Mouse (Mus musculus) forebrain, embryonic 11.5 days (tissue): ENCODE measurements around the gene Usp25. TPM values are rescaled to one million over a fixed set of nuclear protein-coding genes. Genes with fewer than 3 reads are reported as not detected.

Source experiments
- ATAC-seq: fragments of 200-750 bp; cut with Nextera tagmentation; replicated peaks from 2 replicates; pipeline ENCODE4 v1.8.0; 2017; ENCODE audit warnings: moderate TSS enrichment; ENCODE audit not compliant: low FRiP score
- DNase-seq: peaks from one replicate; pipeline ENCODE4 v3.0.0-alpha.2; 2017; ENCODE audit warnings: low spot score
- H3K27ac ChIP-seq: fragments of 300-500 bp; sonication (generic); 2 replicates; pipeline ENCODE4 v1.5.1; 2014; ENCODE audit warnings: low read depth, low read length
- H3K27me3 ChIP-seq: fragments of 300-500 bp; sonication (generic); 2 replicates; pipeline ENCODE4 v1.6.1; 2014; ENCODE audit warnings: mild to moderate bottlenecking, low read length, mixed read lengths; ENCODE audit not compliant: control insufficient read depth, insufficient read depth
- H3K36me3 ChIP-seq: fragments of 300-500 bp; sonication (generic); 2 replicates; pipeline ENCODE4 v1.6.1; 2014; ENCODE audit warnings: mild to moderate bottlenecking, low read length, moderate library complexity, mixed read lengths; ENCODE audit not compliant: control insufficient read depth, insufficient read depth
- H3K4me1 ChIP-seq: fragments of 300-500 bp; sonication (generic); replicated peaks from 2 replicates; pipeline ENCODE4 v1.6.1; 2014; ENCODE audit warnings: low read length, mixed read lengths; ENCODE audit not compliant: control insufficient read depth, insufficient read depth
- H3K4me2 ChIP-seq: fragments of 300-500 bp; sonication (generic); 2 replicates; pipeline ENCODE4 v1.6.1; 2014; ENCODE audit warnings: low read depth, mild to moderate bottlenecking, low read length, moderate library complexity, mixed read lengths; ENCODE audit not compliant: severe bottlenecking
- H3K4me3 ChIP-seq: fragments of 300-500 bp; sonication (generic); 2 replicates; pipeline ENCODE4 v1.5.1; 2014; ENCODE audit warnings: low read depth, low read length
- H3K9ac ChIP-seq: fragments of 300-500 bp; sonication (generic); 2 replicates; pipeline ENCODE4 v1.6.1; 2014; ENCODE audit warnings: low read length
- H3K9me3 ChIP-seq: fragments of 300-500 bp; sonication (generic); 2 replicates; pipeline ENCODE4 v1.6.1; 2016; ENCODE audit warnings: low read length, mixed read lengths; ENCODE audit not compliant: control insufficient read depth
- WGBS: fragments of 180-500 bp; shearing (Covaris S2); extraction: QIAGEN DNeasy Blood & Tissue Kit; methylation state at CpG from one replicate; pipeline ENCODE4 v1.1.7; 2014; 5-methylcytosine and 5-hydroxymethylcytosine counted together
- polyA plus RNA-seq: library from polyadenylated mRNA; unstranded; fragments of >200 nt; fragmentation: Nextera tagmentation; extraction: Ambion mirVana; gene quantifications from 2 replicates; pipeline ENCODE4 v1.2.1, GENCODE M21; 2014

Usp25 gene
- polyA plus RNA-seq, 1 experiment from 2014 or later, result 31.3 TPM

DNA sequence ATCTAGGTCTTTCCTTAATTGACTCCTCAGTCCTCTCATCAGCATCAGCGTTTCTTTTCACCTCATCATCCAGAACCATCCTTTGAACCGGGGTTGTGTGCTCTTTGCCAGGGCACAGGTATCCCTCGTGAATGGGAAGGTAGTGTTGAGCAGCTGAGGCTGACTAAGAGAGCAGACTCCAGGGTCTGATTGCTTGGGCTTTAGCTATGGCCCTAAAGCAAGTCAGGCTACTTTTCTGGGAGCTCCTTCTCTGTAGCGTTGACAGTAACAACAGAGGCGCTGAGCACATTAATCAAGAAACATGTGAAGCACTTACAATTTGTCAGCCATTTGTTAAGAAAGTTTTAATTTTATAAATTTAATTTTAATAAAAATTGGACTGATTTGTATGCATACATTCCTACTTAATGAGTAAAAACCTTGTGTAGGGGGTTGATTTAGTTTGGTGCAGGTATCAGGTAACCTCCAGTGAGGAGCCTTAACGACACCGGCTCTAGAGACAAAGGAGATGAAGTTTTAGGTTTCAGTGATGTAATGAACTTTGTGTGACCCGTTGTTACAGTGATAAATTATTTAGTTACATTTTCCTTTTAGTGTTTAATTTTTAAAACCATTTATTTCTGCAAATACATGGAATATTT is 42.1 kb downstream of the Usp25 start:
- Histone ChIP-seq H3K27ac (no peak overlapping the region), H3K36me3 (no peaks in the 10 kb centered on the region; the same call in 1 of the 2 replicates), H3K4me1 (no peaks in the 10 kb centered on the region; the same call in 1 of the 2 replicates), H3K9me3 (no peaks in the 10 kb centered on the region), H3K4me3 (no peak overlapping the region), H3K4me2 (no peak overlapping the region), H3K9ac (no peak overlapping the region), H3K27me3 (no peaks in the 10 kb centered on the region)
- ATAC-seq, result no peak
- WGBS, result 86% methylated on average over 8 of the region's 8 CpGs
- DNase-seq, result no peak

- 75% methylated on average over 8 of the region's 8 CpGs for WGBS
- no peak overlapping the region for H3K4me3 ChIP-seq
Observed at GRCm38 (mm10) chr16:77056160-77056520, 42.6 kb downstream of the Usp25 start.

GRCm38 (mm10) chr16:77058567-77058966 is 45.1 kb downstream of the Usp25 start:
- H3K9ac ChIP-seq, result no peak overlapping the region
- H3K27ac ChIP-seq, result no peak overlapping the region
- no peaks in the 10 kb centered on the region; the same call in 1 of the 2 replicates for H3K36me3 ChIP-seq
- H3K4me3 ChIP-seq, result no peak overlapping the region
- no peaks in the 10 kb centered on the region; the same call in 1 of the 2 replicates for H3K4me1 ChIP-seq
- no peak overlapping the region for H3K4me2 ChIP-seq
- no peaks in the 10 kb centered on the region for H3K27me3 ChIP-seq
- ATAC-seq, result peak; percentile 60
- no peak for DNase-seq
- WGBS, result 69% methylated on average over 6 of the region's 6 CpGs
- H3K9me3 ChIP-seq, result no peaks in the 10 kb centered on the region

More at GRCm38 (mm10) chr16:77056160-77056520, 42.6 kb downstream of the Usp25 start:
- DNase-seq, result no peak
- H3K4me1 ChIP-seq, result no peaks in the 10 kb centered on the region; the same call in 1 of the 2 replicates
- no peak for ATAC-seq
- no peaks in the 10 kb centered on the region for H3K9me3 ChIP-seq
- H3K27me3 ChIP-seq, result no peaks in the 10 kb centered on the region
- H3K27ac ChIP-seq, result no peak overlapping the region
- no peak overlapping the region for H3K4me2 ChIP-seq
- H3K36me3 ChIP-seq, result no peaks in the 10 kb centered on the region; the same call in 1 of the 2 replicates
- no peak overlapping the region for H3K9ac ChIP-seq

DNA sequence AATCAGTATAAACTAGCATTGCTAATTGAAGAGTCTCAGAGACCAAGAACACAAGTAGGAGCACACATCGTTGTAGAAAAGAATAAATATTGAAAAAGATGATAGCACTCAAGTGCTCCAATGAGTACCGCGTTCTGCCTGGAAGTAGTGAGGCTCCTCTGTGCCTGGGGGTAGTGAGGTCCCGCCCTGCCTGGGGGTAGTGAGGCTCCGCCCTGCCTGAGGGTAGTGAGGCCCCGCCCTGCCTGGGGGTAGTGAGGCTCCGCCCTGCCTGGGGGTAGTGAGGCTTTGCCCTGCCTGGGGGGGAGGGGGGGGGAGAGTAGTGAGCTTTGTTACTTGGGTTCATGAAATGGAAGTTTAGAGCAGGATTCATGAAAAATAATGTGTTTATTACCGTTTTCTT is 46.7 kb downstream of the Usp25 start:
- Histone ChIP-seq H3K4me1 (no peaks in the 10 kb centered on the region; the same call in 1 of the 2 replicates), H3K27ac (no peak overlapping the region), H3K36me3 (no peaks in the 10 kb centered on the region), H3K27me3 (no peaks in the 10 kb centered on the region), H3K4me3 (no peak overlapping the region), H3K9me3 (no peaks in the 10 kb centered on the region), H3K4me2 (no peak overlapping the region), H3K9ac (no peak overlapping the region)
- 90% methylated on average over 8 of the region's 8 CpGs for WGBS
- DNase-seq (no peak), ATAC-seq (0 out of 2 replicates have a peak, but pooled peaks have one; percentile 42)

DNA sequence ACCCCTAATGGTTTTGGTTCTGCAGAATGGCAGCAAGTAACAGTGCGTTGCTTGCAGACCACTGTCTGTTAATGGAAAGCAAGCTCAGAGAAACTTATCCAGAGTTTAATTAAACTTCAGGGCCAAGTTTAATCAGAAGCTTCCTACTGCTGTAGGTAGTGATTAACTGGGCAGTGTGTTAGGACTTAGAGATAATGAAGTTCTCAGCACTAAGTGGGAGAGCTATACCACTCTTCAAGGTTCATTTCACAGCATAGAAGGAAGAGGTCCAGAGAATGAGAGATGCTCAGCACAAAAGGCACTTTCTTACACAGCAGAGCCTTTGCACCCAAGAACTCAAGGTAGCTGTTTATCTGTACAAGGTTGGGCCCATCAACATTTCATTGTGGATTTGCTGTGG is 50.4 kb downstream of the Usp25 start:
- no peaks in the 10 kb centered on the region for H3K4me1 ChIP-seq
- no peaks in the 10 kb centered on the region for H3K27me3 ChIP-seq
- no peak overlapping the region for H3K4me3 ChIP-seq
- no peak for DNase-seq
- ATAC-seq, result no peak
- WGBS, result 97% methylated on average over 1 of the region's 1 CpGs
- H3K4me2 ChIP-seq, result no peak overlapping the region
- no peaks in the 10 kb centered on the region for H3K36me3 ChIP-seq
- no peak overlapping the region for H3K9ac ChIP-seq
- H3K9me3 ChIP-seq, result no peaks in the 10 kb centered on the region
- H3K27ac ChIP-seq, result no peak overlapping the region

GRCm38 (mm10) chr16:77076954-77077735 is 63.6 kb downstream of the Usp25 start:
- WGBS, result 69% methylated on average over 15 of the region's 15 CpGs
- no peak overlapping the region for H3K4me3 ChIP-seq
- H3K9ac ChIP-seq, result no peak overlapping the region
- ATAC-seq (no peak), DNase-seq (no peak)
- H3K27me3 ChIP-seq, result no peaks in the 10 kb centered on the region
- no peaks in the 10 kb centered on the region for H3K9me3 ChIP-seq
- H3K4me1 ChIP-seq, result no peaks in the 10 kb centered on the region
- no peak overlapping the region for H3K4me2 ChIP-seq
- H3K27ac ChIP-seq, result no peak overlapping the region
- peaks cover 6% of the 10 kb centered on the region; the same call in 1 of the 2 replicates for H3K36me3 ChIP-seq

DNA sequence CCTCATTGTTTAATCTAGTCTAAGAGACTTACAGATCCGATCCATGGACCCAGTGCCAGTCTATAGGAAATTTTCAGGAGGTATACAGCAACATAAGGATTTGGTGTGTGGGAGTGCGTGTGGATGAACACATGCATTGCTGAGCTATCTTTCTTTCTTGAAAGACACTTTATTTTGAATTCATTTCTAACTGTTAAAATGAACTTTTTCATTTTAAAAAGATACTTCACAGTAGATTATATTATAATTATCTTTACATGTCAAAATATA is 64.2 kb downstream of the Usp25 start:
- DNase-seq, result no peak
- H3K9ac ChIP-seq, result no peak overlapping the region
- H3K27ac ChIP-seq, result no peak overlapping the region
- no peak overlapping the region for H3K4me3 ChIP-seq
- ATAC-seq, result no peak
- H3K4me2 ChIP-seq, result no peak overlapping the region
- H3K9me3 ChIP-seq, result no peaks in the 10 kb centered on the region
- peaks cover 6% of the 10 kb centered on the region; the same call in 1 of the 2 replicates for H3K36me3 ChIP-seq
- H3K4me1 ChIP-seq, result no peaks in the 10 kb centered on the region
- no peaks in the 10 kb centered on the region for H3K27me3 ChIP-seq
- 95% methylated on average over 2 of the region's 2 CpGs for WGBS

DNA sequence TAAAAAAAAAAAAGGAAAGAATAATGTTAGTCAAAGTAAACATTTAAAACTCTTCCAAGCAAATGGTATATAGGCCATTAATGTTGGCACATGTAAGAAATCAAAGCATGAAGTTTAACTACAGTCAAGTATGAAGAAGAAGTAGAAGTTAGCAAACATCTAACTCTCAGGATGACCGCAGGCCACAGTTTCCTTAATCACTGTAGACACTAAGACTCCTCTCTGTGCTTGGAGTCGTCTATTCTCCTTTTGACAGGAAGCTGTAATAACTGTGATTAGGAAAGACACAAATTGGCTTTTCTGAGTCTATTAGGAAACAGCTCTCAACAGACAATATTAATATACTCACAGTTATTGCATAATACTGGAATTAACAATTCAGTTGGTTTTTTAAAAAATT is 70.6 kb downstream of the Usp25 start:
- H3K9ac ChIP-seq, result no peak overlapping the region
- H3K4me1 ChIP-seq, result no peaks in the 10 kb centered on the region
- no peak overlapping the region for H3K4me3 ChIP-seq
- no peaks in the 10 kb centered on the region for H3K9me3 ChIP-seq
- ATAC-seq (no peak), DNase-seq (no peak)
- H3K36me3 ChIP-seq, result peaks cover 6% of the 10 kb centered on the region; the same call in 1 of the 2 replicates
- H3K27ac ChIP-seq, result no peak overlapping the region
- WGBS, result 87% methylated on average over 2 of the region's 2 CpGs
- H3K27me3 ChIP-seq, result no peaks in the 10 kb centered on the region
- H3K4me2 ChIP-seq, result no peak overlapping the region
